Mouse (Mus musculus): ENCODE measurements around the gene Bphl.
"Not testable (repeated sequence)": the region's sequence is repeated elsewhere in the genome, so short reads cannot be mapped to it uniquely, and the experiment has no call there.

The Bphl gene

GRCm38 (mm10) chr13:34053673-34054282 is 16.4 kb downstream of the Bphl start:
- DNase-seq, result no peak

- DNase-seq, result no peak
These were observed 17.0 kb downstream of the Bphl start for GRCm38 (mm10) chr13:34054391-34054790.

- no peak for DNase-seq
These were observed 17.6 kb downstream of the Bphl start for GRCm38 (mm10) chr13:34054983-34055382.

- DNase-seq, result no peak
These were observed 19.9 kb downstream of the Bphl start for GRCm38 (mm10) chr13:34057252-34057651.

- DNase-seq, result no peak
These were observed 22.7 kb downstream of the Bphl start for GRCm38 (mm10) chr13:34060061-34060460.

GRCm38 (mm10) chr13:34062466-34062865 is 25.1 kb downstream of the Bphl start:
- no peak for DNase-seq

- peak; percentile 82 for DNase-seq
These were observed 29.0 kb downstream of the Bphl start for GRCm38 (mm10) chr13:34066351-34066750.

- DNase-seq, result no peak
These were observed 32.9 kb downstream of the Bphl start for GRCm38 (mm10) chr13:34070296-34070695.

- no peak for DNase-seq
These were observed 34.4 kb downstream of the Bphl start for GRCm38 (mm10) chr13:34071836-34072235.

- no peak for DNase-seq
These were observed 35.5 kb downstream of the Bphl start for GRCm38 (mm10) chr13:34072847-34073246.

- not testable (repeated sequence) for DNase-seq
These were observed 37.0 kb downstream of the Bphl start for GRCm38 (mm10) chr13:34074441-34074840.

- DNase-seq, result not testable (repeated sequence)
These were observed 38.5 kb downstream of the Bphl start for GRCm38 (mm10) chr13:34075893-34076292.

GRCm38 (mm10) chr13:34076561-34077491 is 39.4 kb downstream of the Bphl start:
- peak; percentile 61 for DNase-seq

GRCm38 (mm10) chr13:34077492-34078271 is 40.3 kb downstream of the Bphl start, which contains the start of gene Tubb2a:
TSS of gene Tubb2a (minus strand) at chr13:34078007.
- peak; percentile 92 for DNase-seq

GRCm38 (mm10) chr13:34078500-34079280 is 41.3 kb downstream of the Bphl start:
- no peak for DNase-seq

- DNase-seq, result no peak
These were observed 42.4 kb downstream of the Bphl start for GRCm38 (mm10) chr13:34079801-34080200.

GRCm38 (mm10) chr13:34081926-34082325 is 44.5 kb downstream of the Bphl start:
- DNase-seq, result no peak

- no peak for DNase-seq
These were observed 46.8 kb downstream of the Bphl start for GRCm38 (mm10) chr13:34084026-34084750.

GRCm38 (mm10) chr13:34087052-34087812 is 49.8 kb downstream of the Bphl start:
- DNase-seq, result no peak

GRCm38 (mm10) chr13:34088201-34088649 is 50.8 kb downstream of the Bphl start:
- not testable (repeated sequence) for DNase-seq

- DNase-seq, result no peak
These were observed 51.5 kb downstream of the Bphl start for GRCm38 (mm10) chr13:34088871-34089288.

Measured in right cerebral cortex, adult 18-20 months (tissue).